Mouse (Mus musculus) hindlimb bud, embryonic 11.5 days (tissue): ENCODE data around the gene Gipc2.
"Not testable (repeated sequence)": the region's sequence is repeated elsewhere in the genome, so short reads cannot be mapped to it uniquely, and the experiment has no call there.

Experiments used
- DNase-seq: peaks from one replicate; pipeline ENCODE4 v3.0.0-alpha.2; 2012; ENCODE audit warnings: low read depth, low spot score; ENCODE audit errors: extremely low spot score

Gipc2 gene

GRCm38 (mm10) chr3:152155296-152155948 lies 10.6 kb downstream of the Gipc2 start:
- DNase-seq: no peak

- DNase-seq: no peak
Measured at GRCm38 (mm10) chr3:152154095-152154494, 11.9 kb downstream of the Gipc2 start.

DNA sequence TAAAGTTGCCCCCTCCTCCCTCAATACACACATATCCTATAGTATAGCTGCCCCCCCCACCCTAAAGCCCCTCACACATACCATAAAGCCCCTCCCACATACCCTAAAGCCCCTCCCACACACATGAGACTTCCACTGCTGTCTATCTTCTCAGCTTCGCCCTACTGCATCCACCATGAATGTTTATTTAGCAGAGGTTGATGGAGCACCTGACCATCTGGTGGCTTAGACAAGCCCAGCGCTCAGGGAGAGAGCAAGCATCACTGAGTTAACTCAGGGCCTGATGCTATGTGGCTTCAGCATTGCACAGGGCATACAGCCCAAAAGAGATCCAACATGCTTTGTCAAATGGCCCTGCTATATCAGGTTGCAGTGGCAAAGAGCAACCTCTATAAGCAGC lies 12.9 kb downstream of the Gipc2 start:
- DNase-seq: no peak

DNA sequence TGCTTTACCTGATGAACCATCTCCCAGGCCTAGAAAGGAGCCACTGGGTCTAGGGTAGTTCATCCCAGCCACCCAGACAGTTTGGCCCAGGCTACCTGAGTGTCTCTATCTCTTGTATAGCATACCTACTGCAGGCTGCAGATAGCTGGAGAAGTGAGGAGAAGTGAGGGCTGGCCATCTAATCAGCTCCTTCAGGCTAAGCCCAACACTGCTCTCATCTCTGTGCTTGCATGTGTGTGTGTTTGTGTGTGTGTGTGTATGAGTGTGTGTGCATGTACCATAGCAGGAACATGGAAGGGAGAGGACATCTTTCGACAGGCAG lies 13.6 kb downstream of the Gipc2 start:
- no peak for DNase-seq

DNA sequence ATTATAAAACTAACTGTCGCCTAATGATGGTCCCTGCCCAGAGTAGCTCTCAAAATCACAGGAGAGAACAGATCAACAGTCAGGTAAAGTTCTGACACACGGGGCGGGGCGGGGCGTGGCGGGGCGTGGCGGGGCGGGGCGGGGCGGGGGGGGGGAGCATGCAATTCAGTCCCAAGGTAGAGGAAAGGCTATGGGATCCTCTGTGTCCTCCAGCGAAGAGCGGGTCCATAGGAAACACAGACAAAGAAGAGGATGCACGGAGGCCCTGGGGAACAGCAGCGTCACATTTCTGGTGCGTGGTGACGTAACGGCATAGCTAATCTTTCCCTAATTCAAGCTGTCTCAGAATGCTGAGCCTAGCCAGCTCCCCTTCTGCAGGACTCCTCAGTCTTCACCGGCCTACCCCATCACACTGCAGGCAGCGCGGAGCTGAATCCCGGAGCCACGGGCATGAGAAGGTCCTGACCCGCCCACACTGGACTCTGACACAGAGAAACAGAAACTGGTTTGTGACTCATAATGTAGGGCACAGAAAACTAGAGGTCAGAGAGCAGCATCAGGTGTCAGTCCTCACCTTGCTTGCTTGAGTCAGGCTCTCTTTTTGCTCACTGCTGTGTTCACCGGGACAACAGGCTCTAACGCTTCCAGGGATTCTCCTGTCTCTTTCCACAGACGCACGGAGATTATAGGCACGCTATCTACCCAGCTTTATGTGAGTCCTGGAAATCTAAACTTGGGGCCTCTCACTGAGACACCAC lies 14.1 kb downstream of the Gipc2 start:
- no peak for DNase-seq

- DNase-seq: no peak
Measured at GRCm38 (mm10) chr3:152149863-152150262, 16.2 kb downstream of the Gipc2 start.

GRCm38 (mm10) chr3:152149449-152149848 lies 16.6 kb downstream of the Gipc2 start:
- DNase-seq: no peak

DNA sequence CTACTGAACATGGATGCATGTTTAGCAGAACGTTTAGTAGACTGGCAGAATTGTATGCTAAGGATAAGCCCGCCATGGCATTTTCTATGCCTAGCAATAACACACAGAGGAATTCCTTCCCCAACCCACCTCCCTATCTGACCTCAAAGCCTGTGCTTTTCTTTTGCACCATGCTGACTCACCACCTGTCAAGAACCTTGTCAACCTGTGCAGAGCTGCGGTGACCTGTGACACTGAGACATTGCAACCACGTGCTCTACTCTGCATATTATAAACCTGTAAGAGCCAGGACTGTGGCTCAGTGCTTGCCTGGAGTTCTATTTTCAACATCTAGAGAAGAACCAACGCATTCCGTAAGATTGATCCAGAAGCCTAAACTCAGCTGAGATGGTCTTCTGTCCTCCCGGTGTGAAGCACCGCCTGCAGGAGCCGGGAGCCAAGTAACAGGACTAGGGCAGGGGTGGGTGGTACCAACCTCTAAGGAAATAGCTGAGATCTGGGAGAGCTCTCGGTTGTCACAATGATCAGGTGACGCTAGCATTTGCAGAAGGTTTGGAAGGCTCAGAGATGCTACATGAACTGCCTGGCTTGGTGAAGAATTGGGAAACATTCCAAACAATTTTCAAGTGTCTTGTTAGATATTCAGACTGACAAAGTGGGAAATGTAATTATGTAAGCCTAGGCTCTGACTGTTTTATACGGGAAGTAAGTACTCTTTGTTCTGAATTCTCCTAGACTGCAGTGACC lies 18.8 kb downstream of the Gipc2 start:
- no peak for DNase-seq

GRCm38 (mm10) chr3:152145186-152145585 lies 20.8 kb downstream of the Gipc2 start:
- no peak for DNase-seq

GRCm38 (mm10) chr3:152142989-152143695 lies 22.9 kb downstream of the Gipc2 start:
- DNase-seq: no peak

GRCm38 (mm10) chr3:152142146-152142545 lies 23.9 kb downstream of the Gipc2 start:
- DNase-seq: no peak

GRCm38 (mm10) chr3:152139308-152139707 lies 26.7 kb downstream of the Gipc2 start:
- DNase-seq: not testable (repeated sequence)

- DNase-seq: not testable (repeated sequence)
Measured at GRCm38 (mm10) chr3:152136106-152136505, 29.9 kb downstream of the Gipc2 start.

DNA sequence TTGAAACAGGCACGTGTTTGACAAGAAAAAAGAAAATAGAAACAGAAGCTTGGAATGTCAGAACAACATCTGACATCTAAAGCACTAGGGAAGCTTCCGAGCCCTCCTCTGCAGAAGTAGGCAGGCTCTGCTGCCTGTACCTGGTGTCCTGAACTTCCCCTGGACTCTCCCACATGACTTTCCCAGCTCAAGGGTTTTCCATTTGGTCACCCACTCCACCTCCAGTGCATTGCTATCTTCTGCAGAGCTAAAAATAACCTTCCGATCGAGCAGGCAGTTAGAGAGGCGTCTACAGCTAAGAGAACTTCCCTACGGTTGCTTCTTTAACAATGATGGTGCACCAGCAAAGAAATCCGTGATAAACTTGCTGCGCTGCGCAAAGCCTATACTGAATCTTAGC lies 32.4 kb downstream of the Gipc2 start:
- no peak for DNase-seq

DNA sequence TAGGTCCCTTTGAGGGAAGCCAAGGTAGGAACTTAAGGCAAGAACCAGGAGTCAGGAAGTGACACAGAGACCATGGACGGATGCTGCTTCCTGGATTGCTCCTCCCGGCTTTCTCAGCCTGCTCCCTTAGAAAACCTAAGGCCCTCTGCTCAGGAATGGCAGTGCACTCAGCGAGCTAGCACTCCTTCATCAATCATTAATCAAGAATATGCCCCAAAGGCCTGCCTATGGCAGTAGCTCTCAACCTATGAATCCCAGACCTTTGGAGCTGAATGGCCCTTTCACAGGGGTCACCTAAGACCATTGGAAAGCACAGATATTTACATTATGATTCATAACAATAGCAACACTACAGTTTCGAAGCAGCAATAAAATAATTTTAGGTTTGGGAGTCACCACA lies 35.1 kb downstream of the Gipc2 start:
- DNase-seq: no peak

DNA sequence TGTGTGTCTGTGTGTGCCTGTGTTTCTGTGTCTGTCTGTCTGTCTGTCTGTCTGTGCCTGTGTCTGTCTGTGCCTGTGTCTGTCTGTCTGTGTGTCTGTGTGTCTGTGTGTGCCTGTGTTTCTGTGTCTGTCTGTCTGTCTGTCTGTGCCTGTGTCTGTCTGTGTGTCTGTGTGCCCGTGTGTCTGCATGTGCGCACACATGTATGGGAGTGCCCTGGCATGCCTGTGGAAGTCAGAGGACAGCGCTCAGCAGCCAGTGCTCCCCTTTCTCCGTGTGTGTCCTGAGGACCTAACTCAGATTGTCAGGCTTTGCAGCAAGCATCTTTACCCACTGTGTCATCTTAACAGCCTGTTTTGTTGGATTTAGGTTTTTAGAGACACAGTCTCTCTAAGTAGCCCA lies 36.6 kb downstream of the Gipc2 start:
- DNase-seq: not testable (repeated sequence)

DNA sequence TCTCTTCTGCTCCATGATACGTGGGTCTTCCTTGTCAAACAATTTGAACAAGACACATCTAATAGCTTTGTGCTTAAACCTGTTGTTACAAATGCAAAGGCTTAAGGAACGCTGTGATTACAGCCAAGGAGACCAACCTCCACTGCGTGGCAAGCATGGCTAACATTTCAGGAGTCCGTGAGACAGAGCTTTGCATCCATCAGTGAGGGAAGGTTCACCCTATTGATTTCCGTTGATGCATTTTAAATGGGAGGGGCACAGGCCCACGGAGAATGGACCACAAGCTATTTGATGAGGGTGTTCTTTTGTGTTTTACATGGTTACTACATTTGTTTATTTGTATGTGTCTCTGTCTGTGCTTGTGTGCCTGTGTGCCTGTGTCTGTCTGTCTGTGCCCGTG lies 37.4 kb downstream of the Gipc2 start:
- DNase-seq: no peak

DNA sequence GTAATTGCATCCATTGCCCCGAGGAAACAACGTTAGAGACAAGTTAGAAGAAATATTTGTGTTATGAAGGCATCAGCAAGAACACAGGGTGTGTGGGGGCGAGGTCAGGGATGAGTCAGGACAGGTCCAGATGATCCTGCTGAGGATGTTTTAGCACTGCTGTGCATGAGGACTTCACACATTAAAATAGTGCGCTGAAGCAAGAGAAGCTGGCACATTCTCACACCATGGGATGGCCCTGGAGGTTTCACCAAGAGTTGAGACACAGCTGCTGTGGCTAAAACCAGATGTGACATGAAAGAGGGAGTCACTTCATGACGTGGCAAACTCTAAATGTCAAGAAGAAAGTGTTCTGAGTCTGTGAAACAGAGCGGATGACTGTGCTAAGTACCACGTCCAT lies 38.9 kb downstream of the Gipc2 start:
- no peak for DNase-seq

DNA sequence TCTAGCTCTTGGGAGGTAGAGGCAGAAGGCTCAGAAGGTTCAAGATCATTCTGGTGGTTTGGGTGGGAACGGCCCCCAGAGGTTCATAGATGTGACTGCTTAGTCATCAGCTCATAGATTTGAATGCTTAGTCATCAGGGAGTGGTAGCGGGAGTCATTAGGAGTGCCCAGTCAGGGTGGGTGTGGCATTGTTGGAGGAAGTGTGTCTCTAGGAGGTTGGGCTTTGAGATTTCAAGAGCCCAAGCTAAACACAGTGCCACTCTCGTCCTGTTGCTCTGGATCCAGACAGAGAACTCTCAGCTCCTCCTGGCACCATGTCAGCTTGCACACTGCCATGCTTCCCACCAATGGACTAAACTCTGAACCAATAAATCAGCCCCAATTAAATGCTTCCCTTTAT lies 43.3 kb downstream of the Gipc2 start:
- DNase-seq: no peak

DNA sequence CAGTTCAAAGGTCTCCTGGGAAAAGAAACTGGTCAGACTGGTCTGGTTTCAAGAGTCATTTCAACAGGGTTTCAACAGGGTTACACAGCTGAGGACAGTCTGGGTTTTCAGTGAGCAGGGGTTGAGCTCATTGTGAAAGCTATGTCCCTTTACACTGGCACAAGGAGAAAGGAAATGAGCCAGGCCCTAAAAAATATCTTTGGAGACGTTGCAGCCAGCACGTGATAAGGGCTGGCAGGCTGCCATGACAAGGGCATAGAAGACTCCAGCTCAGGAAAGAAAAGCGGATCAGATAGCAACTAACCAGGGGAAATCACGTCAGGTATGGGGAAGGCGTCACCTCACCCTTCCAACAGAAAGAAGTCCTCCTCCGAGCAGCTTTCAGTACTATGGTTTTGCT lies 43.9 kb downstream of the Gipc2 start:
- no peak for DNase-seq

DNA sequence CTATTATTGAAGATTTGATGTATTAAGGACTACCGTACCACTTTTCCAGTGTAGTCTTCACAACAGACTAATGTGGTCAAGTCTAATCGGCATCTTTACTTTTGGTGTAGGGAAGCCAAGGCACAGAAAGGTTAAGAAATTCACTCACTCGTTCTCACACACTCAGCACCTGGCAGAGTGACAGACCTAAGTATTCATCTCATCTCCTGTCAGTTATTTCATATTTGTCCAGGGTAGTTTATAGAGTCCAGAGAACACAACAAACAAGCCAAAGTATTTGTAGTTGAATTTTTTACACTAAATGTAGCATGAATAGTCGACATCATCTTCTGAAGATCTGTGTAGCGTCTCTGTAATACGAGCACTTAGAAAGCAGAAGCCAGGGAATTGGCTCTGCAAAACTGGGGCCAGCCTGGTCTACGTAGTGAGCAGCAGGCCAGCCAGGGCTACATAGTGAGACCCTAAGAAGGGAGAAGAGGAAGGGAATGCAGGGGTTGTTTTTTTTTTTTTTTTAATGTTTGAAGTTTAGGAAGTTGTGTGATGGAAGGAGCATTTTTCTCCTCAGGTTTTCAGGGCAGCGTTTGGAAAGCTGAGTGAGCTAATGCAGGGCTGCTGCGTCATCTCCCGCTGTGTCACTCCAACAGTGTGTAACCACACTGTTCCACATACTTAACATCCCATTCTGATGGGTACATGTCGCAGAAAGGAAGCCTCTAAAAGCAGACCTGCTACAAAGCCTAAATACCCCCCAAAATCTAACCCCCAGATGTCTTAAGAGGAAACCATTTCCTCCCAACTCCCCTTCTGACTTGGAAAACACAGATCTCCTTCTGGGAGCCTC lies 44.6 kb downstream of the Gipc2 start:
- no peak for DNase-seq
